Mouse (Mus musculus) lung, embryonic 14.5 days (tissue): ENCODE measurements around the gene Twf2. TPM values are rescaled to one million over a fixed set of nuclear protein-coding genes. Genes with fewer than 3 reads are reported as not detected.

Source experiments
- ATAC-seq: fragments of 200-750 bp; cut with Nextera tagmentation; 2 replicates; pipeline ENCODE4 v1.8.0; 2017; ENCODE audit warnings: mild to moderate bottlenecking, moderate TSS enrichment, moderate library complexity; ENCODE audit not compliant: insufficient read depth
- DNase-seq: peaks from one replicate; pipeline ENCODE4 v3.0.0-alpha.2; 2015
- H3K27ac ChIP-seq: fragments of 300-500 bp; sonication (generic); 2 replicates; pipeline ENCODE4 v1.5.1; 2014; ENCODE audit warnings: low read depth, mild to moderate bottlenecking, moderate library complexity
- H3K27me3 ChIP-seq: fragments of 300-500 bp; sonication (generic); 2 replicates; pipeline ENCODE4 v1.6.1; 2014; ENCODE audit warnings: low read length, control low read depth; ENCODE audit not compliant: insufficient read depth
- H3K36me3 ChIP-seq: fragments of 300-500 bp; sonication (generic); 2 replicates; pipeline ENCODE4 v1.6.1; 2014; ENCODE audit warnings: control low read depth; ENCODE audit not compliant: insufficient read depth
- H3K4me1 ChIP-seq: fragments of 300-500 bp; sonication (generic); 2 replicates; pipeline ENCODE4 v1.6.1; 2014; ENCODE audit warnings: antibody characterized with exemption, control low read depth; ENCODE audit not compliant: insufficient read depth
- H3K4me2 ChIP-seq: fragments of 300-500 bp; sonication (generic); 2 replicates; pipeline ENCODE4 v1.6.1; 2014; ENCODE audit warnings: mild to moderate bottlenecking
- H3K4me3 ChIP-seq: fragments of 300-500 bp; sonication (generic); 2 replicates; pipeline ENCODE4 v1.5.1; 2014; ENCODE audit warnings: low read depth, low read length
- H3K9ac ChIP-seq: fragments of 300-500 bp; sonication (generic); 2 replicates; pipeline ENCODE4 v1.6.1; 2014
- H3K9me3 ChIP-seq: fragments of 300-500 bp; sonication (generic); 2 replicates; pipeline ENCODE4 v1.6.1; 2016; ENCODE audit warnings: low read depth, low read length, control low read depth
- CTCF ChIP-seq: IDR thresholded peaks from 2 replicates; pipeline ENCODE4 v1.5.1; 2016; ENCODE audit warnings: antibody characterized with exemption, low read depth
- WGBS: fragments of 180-500 bp; shearing (Covaris S2); extraction: QIAGEN DNeasy Blood & Tissue Kit; methylation state at CpG from one replicate; pipeline ENCODE4 v1.1.7; 2014; 5-methylcytosine and 5-hydroxymethylcytosine counted together
- polyA plus RNA-seq: library from polyadenylated mRNA; unstranded; fragments of >200 nt; fragmentation: Nextera tagmentation; extraction: Ambion mirVana; gene quantifications from 2 replicates; pipeline ENCODE4 v1.2.1, GENCODE M21; 2014

The Twf2 gene
- polyA plus RNA-seq, 1 experiment from 2014 or later: 78.1 TPM

DNA sequence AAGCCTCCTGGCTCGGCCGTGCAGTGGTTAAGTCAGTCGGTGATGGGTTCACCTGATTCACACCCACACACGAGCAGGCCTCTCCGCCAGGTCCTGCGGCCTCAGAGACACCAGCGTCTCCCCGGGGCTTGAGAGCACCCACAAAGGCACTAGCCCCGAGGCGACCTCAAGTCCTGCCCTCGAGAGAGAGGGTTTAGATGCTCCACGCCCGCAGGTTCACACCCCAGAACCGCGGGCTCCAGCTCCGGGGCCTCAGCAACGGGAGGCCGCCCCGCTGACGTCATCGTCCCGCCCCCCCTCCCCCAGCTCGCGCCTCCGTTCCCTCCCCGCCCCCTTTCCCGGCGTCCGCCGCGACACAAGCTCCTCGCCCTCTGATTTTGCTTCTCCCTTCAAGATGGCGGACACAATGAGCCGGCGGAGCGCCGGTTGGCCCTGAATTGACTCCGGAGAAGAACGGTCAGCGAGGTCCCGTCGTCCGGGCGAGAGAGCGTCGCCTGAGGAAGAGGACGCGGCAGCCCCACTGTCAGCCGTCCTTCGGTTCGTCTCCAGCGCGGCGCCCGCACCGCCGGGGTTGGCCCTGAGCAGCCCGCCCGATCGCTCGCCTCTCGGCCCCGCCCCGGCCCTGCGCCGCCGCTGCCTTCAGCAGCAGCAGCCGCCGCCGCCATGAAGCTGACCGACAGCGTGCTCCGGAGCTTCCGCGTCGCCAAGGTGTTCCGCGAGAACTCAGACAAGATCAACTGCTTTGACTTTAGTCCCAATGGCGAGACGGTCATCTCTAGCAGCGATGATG lies 32.2 kb upstream of the Twf2 start, which contains the start of gene Wdr82:
TSS of gene Wdr82 (plus strand) at position 373 of the 790 bp plus-strand sequence.
- H3K27ac ChIP-seq: peak within 1 kb of the TSS; percentile 97
- H3K27me3 ChIP-seq: no peaks in the 10 kb centered on the region
- H3K4me2 ChIP-seq: peak within 1 kb of the TSS; percentile 86
- under 1% methylated on average over 73 of the region's 81 CpGs for WGBS
- 0 out of 2 replicates have a peak, but pooled peaks cover 9% of the 10 kb centered on the region for H3K36me3 ChIP-seq
- peak; percentile 92 for ATAC-seq
- H3K9ac ChIP-seq: peak within 1 kb of the TSS; percentile 90
- peak; percentile 91 for DNase-seq
- peak within 1 kb of the TSS; percentile 96 for H3K4me3 ChIP-seq
- TF ChIP-seq CTCF: no peak
- no peaks in the 10 kb centered on the region for H3K9me3 ChIP-seq
- peaks cover 19% of the 10 kb centered on the region for H3K4me1 ChIP-seq

DNA sequence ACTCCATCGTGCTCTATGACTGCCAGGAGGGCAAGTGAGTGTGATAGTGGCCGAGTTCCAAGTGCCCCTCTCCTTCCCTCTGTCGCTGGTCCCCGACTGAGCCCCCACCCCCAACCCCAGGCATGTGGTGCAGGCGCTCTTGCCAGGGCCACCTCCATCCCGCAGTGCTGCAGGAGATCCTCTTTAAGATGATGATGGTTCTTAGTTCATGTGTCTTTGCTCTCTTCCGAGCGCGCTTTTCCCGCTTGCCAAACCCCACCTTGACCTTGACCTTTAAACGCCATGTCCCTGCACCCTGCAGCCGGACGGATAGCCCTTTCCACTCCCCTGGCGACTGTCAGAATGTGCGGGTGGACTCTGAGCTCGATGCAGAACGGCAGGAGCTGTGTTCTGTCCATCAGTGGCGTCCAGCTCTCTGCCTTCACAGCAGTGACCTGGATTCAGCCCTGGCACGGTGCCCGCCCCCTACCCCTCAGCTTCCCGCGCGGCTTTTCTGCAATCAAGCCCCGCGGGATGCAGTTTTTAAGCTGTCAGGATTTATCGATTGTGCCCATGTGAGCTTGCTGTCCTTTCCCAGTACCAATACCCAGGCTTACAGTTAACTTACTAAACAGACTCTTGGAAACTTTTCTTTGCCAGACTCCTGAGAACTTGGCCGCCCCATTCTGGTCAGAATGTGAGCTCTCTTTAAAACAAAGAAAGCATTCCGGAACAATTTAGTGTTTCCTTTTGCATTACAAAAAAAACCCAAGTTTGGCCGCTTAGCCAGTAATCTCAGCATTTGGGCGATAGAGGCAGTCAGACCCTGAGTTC lies 31.4 kb upstream of the Twf2 start:
- H3K9ac ChIP-seq: peak overlapping the region; percentile 90
- H3K27me3 ChIP-seq: no peaks in the 10 kb centered on the region
- H3K9me3 ChIP-seq: no peaks in the 10 kb centered on the region
- peak overlapping the region; percentile 97 for H3K27ac ChIP-seq
- H3K4me1 ChIP-seq: peaks cover 19% of the 10 kb centered on the region
- H3K4me2 ChIP-seq: peak overlapping the region; percentile 83
- H3K36me3 ChIP-seq: peaks cover 11% of the 10 kb centered on the region
- TF ChIP-seq CTCF: no peak
- H3K4me3 ChIP-seq: peak overlapping the region; percentile 96
- peak; percentile 80 for DNase-seq
- peak; percentile 62 for ATAC-seq
- WGBS: under 1% methylated on average over 29 of the region's 30 CpGs

DNA sequence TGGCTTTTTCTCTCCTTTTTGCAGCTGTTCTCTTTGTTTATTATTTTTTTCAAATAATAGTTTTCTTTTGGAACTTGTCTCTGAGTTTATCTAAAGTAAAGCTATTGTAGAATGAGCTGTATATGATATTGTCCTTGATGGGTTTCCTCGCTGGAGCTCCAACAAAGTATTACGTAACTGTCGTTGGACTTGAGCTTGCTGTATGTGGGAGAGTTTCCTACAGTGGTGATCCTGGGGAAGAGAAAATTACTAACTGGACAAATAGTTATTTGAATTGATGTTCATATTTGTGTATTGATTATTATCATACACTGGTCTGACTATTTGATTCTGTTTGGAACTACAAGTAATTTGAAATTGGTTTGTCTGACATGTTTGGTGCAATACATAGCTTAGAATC lies 30.4 kb upstream of the Twf2 start:
- 2% methylated on average over 3 of the region's 3 CpGs for WGBS
- TF ChIP-seq CTCF: no peak

DNA sequence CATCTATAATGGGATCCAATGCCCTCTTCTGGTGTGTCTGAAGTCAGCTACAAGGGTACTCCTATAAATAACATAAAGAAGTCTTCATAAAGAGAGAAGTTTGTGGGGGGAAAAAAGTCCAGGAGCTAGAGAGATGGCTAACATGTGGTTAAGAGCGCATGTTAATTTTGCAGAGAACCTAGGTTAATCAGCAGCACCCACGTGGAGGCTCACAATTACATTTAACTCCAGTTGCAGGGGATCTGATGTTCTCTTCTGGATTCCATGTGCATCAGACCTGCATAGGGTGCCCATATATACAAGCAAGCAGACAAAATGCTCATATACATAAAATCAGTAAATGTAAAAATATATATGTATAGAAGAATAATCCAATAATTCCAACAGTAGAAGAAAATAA lies 29.5 kb upstream of the Twf2 start:
- WGBS: 50% methylated on average over 2 of the region's 2 CpGs
- no peak for DNase-seq
- peak overlapping the region; percentile 90; the same call in 1 of the 2 replicates for H3K9ac ChIP-seq
- H3K27me3 ChIP-seq: no peaks in the 10 kb centered on the region
- peaks cover 29% of the 10 kb centered on the region for H3K36me3 ChIP-seq
- peak overlapping the region; percentile 83 for H3K4me2 ChIP-seq
- no peaks in the 10 kb centered on the region for H3K9me3 ChIP-seq
- H3K4me3 ChIP-seq: peak overlapping the region; percentile 96
- no peak overlapping the region for H3K27ac ChIP-seq
- peaks cover 19% of the 10 kb centered on the region for H3K4me1 ChIP-seq
- ATAC-seq: no peak
- no peak for TF ChIP-seq CTCF

More for the DNA sequence above, 30.4 kb upstream of the Twf2 start:
- ATAC-seq (no peak), DNase-seq (peak; percentile 59)
- Histone ChIP-seq H3K9me3 (no peaks in the 10 kb centered on the region), H3K4me1 (peaks cover 19% of the 10 kb centered on the region), H3K27ac (no peak overlapping the region), H3K4me3 (peak overlapping the region; percentile 96), H3K36me3 (peaks cover 21% of the 10 kb centered on the region), H3K4me2 (peak overlapping the region; percentile 83), H3K9ac (peak overlapping the region; percentile 90), H3K27me3 (no peaks in the 10 kb centered on the region)

DNA sequence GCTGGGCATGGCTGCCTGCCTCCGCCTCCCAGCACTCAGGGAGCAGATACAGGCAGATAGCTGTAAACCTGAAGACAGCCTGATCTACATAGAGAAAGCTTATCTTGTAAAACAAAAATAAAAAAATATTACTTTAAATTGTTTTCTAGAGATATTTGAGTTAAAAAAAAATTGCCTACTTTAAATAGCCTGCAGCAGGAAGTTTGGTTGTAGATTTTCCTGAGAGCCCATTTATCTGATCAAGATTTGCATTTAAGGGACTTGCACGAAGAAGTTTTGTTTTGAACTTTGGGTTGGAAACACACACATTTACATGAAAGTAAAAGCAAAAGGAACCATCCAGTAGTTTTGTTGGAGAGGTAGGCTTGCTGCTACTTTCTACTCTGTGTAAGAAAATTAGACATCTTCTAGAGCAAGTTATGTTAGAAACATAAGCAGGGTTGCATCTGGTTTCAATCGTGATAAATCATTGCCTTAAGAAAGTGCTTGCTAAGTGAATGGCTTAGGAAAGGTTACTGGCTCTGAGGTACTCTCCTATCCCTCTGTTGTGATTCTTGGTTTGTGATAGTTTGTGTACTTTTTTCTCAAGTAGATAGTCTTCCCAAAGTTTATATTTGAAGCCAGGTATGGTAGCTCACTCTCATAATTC lies 27.2 kb upstream of the Twf2 start:
- no peaks in the 10 kb centered on the region for H3K9me3 ChIP-seq
- WGBS: 70% methylated on average over 3 of the region's 3 CpGs
- no peak overlapping the region for H3K4me2 ChIP-seq
- H3K27me3 ChIP-seq: no peaks in the 10 kb centered on the region
- ATAC-seq (no peak), DNase-seq (no peak)
- TF ChIP-seq CTCF: no peak
- H3K4me1 ChIP-seq: peaks cover 14% of the 10 kb centered on the region
- H3K36me3 ChIP-seq: peaks cover 52% of the 10 kb centered on the region
- no peak overlapping the region for H3K27ac ChIP-seq
- no peak overlapping the region for H3K4me3 ChIP-seq
- H3K9ac ChIP-seq: no peak overlapping the region

DNA sequence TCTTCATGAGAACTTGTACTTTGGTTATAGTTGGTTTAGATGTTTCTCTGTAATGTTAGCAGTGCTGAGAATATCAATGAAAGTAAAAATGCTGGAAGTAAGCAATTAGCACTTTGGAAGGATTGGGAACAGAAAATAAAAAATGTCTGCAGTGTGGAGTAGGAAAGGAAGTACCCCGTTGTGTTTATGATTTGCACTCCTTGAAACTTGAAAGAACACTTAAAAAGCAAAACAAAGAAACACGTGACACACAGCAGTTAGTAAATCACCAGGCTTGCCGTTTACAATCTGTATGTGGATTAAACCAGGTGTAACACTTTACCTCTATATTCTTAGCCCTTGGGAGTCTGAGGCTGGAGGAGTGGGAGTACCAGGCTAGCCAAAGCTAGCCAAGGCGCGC lies 26.1 kb upstream of the Twf2 start:
- ATAC-seq: no peak
- Histone ChIP-seq H3K27ac (no peak overlapping the region), H3K4me2 (no peak overlapping the region), H3K27me3 (no peaks in the 10 kb centered on the region), H3K9me3 (no peaks in the 10 kb centered on the region), H3K4me3 (no peak overlapping the region), H3K36me3 (peaks cover 63% of the 10 kb centered on the region), H3K9ac (no peak overlapping the region), H3K4me1 (peaks cover 14% of the 10 kb centered on the region)
- WGBS: 79% methylated on average over 5 of the region's 5 CpGs
- DNase-seq: no peak
- TF ChIP-seq CTCF: no peak
